Mouse (Mus musculus) mesoderm, embryonic 11.5 days (tissue): ENCODE results near the gene Pcsk6.
"Not testable (repeated sequence)": the region's sequence is repeated elsewhere in the genome, so short reads cannot be mapped to it uniquely, and the experiment has no call there.

ENCODE experiments used
- DNase-seq: peaks from one replicate; pipeline ENCODE4 v3.0.0-alpha.2; 2012; ENCODE audit warnings: low read depth, low spot score

The Pcsk6 gene

GRCm38 (mm10) chr7:65881290-65881688, 19.8 kb downstream of the Pcsk6 start:
- DNase-seq, result no peak

- no peak for DNase-seq
Measured at GRCm38 (mm10) chr7:65884928-65885327, 23.4 kb downstream of the Pcsk6 start.

- DNase-seq, result no peak
Measured at GRCm38 (mm10) chr7:65885819-65886218, 24.3 kb downstream of the Pcsk6 start.

GRCm38 (mm10) chr7:65891831-65892230, 30.3 kb downstream of the Pcsk6 start:
- no peak for DNase-seq

GRCm38 (mm10) chr7:65892264-65892828, 30.8 kb downstream of the Pcsk6 start:
- DNase-seq, result no peak

- no peak for DNase-seq
Measured at GRCm38 (mm10) chr7:65893546-65893945, 32.0 kb downstream of the Pcsk6 start.

GRCm38 (mm10) chr7:65895262-65895661, 33.7 kb downstream of the Pcsk6 start:
- DNase-seq, result no peak

GRCm38 (mm10) chr7:65901231-65901630, 39.7 kb downstream of the Pcsk6 start:
- DNase-seq, result no peak

GRCm38 (mm10) chr7:65902471-65903180, 41.1 kb downstream of the Pcsk6 start:
- DNase-seq, result peak; percentile 31

GRCm38 (mm10) chr7:65903456-65903855, 41.9 kb downstream of the Pcsk6 start:
- DNase-seq, result no peak

- no peak for DNase-seq
Measured at GRCm38 (mm10) chr7:65906528-65907272, 45.2 kb downstream of the Pcsk6 start.

GRCm38 (mm10) chr7:65909343-65910127, 48.0 kb downstream of the Pcsk6 start:
- DNase-seq, result no peak

GRCm38 (mm10) chr7:65913088-65913610, 51.6 kb downstream of the Pcsk6 start:
- no peak for DNase-seq

- no peak for DNase-seq
Measured at GRCm38 (mm10) chr7:65914761-65915301, 53.3 kb downstream of the Pcsk6 start.

- DNase-seq, result no peak
Measured at GRCm38 (mm10) chr7:65915821-65916220, 54.3 kb downstream of the Pcsk6 start.

- DNase-seq, result no peak
Measured at GRCm38 (mm10) chr7:65916566-65916965, 55.0 kb downstream of the Pcsk6 start.

- no peak for DNase-seq
Measured at GRCm38 (mm10) chr7:65918431-65918830, 56.9 kb downstream of the Pcsk6 start.

GRCm38 (mm10) chr7:65929398-65929797, 67.9 kb downstream of the Pcsk6 start:
- DNase-seq, result no peak

GRCm38 (mm10) chr7:65930478-65930877, 68.9 kb downstream of the Pcsk6 start:
- peak; percentile 62 for DNase-seq

GRCm38 (mm10) chr7:65934238-65934970, 72.9 kb downstream of the Pcsk6 start:
- not testable (repeated sequence) for DNase-seq

- no peak for DNase-seq
Measured at GRCm38 (mm10) chr7:65935211-65935610, 73.7 kb downstream of the Pcsk6 start.
